Mouse (Mus musculus) embryonic facial prominence, embryonic 11.5 days (tissue): ENCODE results near the gene Rbl2. TPM values are rescaled to one million over a fixed set of nuclear protein-coding genes. Genes with fewer than 3 reads are reported as not detected.

Experiments
- ATAC-seq: fragments of 200-750 bp; cut with Nextera tagmentation; replicated peaks from 2 replicates; pipeline ENCODE4 v1.8.0; 2017; ENCODE audit warnings: low read depth; ENCODE audit not compliant: insufficient number of reproducible peaks, low FRiP score, low TSS enrichment
- DNase-seq: peaks from one replicate; pipeline ENCODE4 v3.0.0-alpha.2; 2015; ENCODE audit warnings: low spot score
- H3K27ac ChIP-seq: fragments of 300-500 bp; sonication (generic); replicated peaks from 2 replicates; pipeline ENCODE4 v1.5.1; 2014; ENCODE audit warnings: mild to moderate bottlenecking, low read depth, low read length, control low read depth
- H3K27me3 ChIP-seq: fragments of 300-500 bp; sonication (generic); 2 replicates; pipeline ENCODE4 v1.6.1; 2014; ENCODE audit warnings: mild to moderate bottlenecking, low read length, moderate library complexity, mixed read lengths; ENCODE audit not compliant: control insufficient read depth, insufficient read depth
- H3K36me3 ChIP-seq: fragments of 300-500 bp; sonication (generic); replicated peaks from 2 replicates; pipeline ENCODE4 v1.6.1; 2014; ENCODE audit warnings: low read depth, mild to moderate bottlenecking, low read length, moderate library complexity, mixed read lengths; ENCODE audit not compliant: control insufficient read depth, insufficient read depth
- H3K4me1 ChIP-seq: fragments of 300-500 bp; sonication (generic); 2 replicates; pipeline ENCODE4 v1.6.1; 2014; ENCODE audit warnings: low read length, mixed read lengths; ENCODE audit not compliant: control insufficient read depth, insufficient read depth
- H3K4me2 ChIP-seq: fragments of 300-500 bp; sonication (generic); 2 replicates; pipeline ENCODE4 v1.6.1; 2014; ENCODE audit warnings: low read depth, mild to moderate bottlenecking, control low read depth, low read length, moderate library complexity
- H3K4me3 ChIP-seq: fragments of 300-500 bp; sonication (generic); 2 replicates; pipeline ENCODE4 v1.5.1; 2014; ENCODE audit warnings: low read depth, low read length, control low read depth
- H3K9ac ChIP-seq: fragments of 300-500 bp; sonication (generic); replicated peaks from 2 replicates; pipeline ENCODE4 v1.6.1; 2014; ENCODE audit warnings: mild to moderate bottlenecking, control low read depth, low read length
- H3K9me3 ChIP-seq: fragments of 300-500 bp; sonication (generic); replicated peaks from 2 replicates; pipeline ENCODE4 v1.6.1; 2016; ENCODE audit warnings: mild to moderate bottlenecking, low read length, inconsistent platforms, mixed read lengths; ENCODE audit not compliant: control insufficient read depth
- WGBS: fragments of 180-500 bp; shearing (Covaris S2); extraction: QIAGEN DNeasy Blood & Tissue Kit; methylation state at CpG from one replicate; pipeline ENCODE4 v1.1.7; 2014; 5-methylcytosine and 5-hydroxymethylcytosine counted together
- polyA plus RNA-seq: library from polyadenylated mRNA; unstranded; fragments of >200 nt; fragmentation: Nextera tagmentation; extraction: Ambion mirVana; gene quantifications from 2 replicates; pipeline ENCODE4 v1.2.1, GENCODE M21; 2014

Gene Rbl2
- polyA plus RNA-seq, 1 experiment from 2014 or later = 11.1 TPM

DNA sequence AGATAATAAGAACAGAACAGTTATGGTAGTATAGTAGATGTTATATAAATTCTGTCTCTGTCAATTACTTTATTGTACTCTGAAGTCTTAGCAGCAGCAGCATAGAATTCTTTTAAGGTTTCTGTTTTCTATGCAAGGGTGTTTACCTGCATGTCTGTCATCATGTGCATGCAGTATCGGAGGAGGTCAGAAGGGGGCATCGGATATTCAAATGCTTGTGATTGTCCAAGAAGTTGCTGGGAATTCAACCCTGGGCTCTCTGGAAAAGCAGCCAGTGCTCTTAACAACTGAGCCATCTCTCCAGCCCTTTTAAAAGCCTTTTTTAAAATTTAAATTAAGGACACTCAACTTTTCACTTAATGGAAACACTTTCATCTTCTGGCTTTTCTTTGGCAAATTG, 9.8 kb downstream of the Rbl2 start:
- no peaks in the 10 kb centered on the region for H3K9me3 ChIP-seq
- no peak for ATAC-seq
- no peak for DNase-seq
- H3K4me3 ChIP-seq = no peak overlapping the region
- no peaks in the 10 kb centered on the region for H3K27me3 ChIP-seq
- no peak overlapping the region for H3K9ac ChIP-seq
- H3K27ac ChIP-seq = no peak overlapping the region
- no peaks in the 10 kb centered on the region for H3K4me1 ChIP-seq
- H3K36me3 ChIP-seq = no peaks in the 10 kb centered on the region
- 95% methylated on average over 2 of the region's 2 CpGs for WGBS
- no peak overlapping the region for H3K4me2 ChIP-seq

DNA sequence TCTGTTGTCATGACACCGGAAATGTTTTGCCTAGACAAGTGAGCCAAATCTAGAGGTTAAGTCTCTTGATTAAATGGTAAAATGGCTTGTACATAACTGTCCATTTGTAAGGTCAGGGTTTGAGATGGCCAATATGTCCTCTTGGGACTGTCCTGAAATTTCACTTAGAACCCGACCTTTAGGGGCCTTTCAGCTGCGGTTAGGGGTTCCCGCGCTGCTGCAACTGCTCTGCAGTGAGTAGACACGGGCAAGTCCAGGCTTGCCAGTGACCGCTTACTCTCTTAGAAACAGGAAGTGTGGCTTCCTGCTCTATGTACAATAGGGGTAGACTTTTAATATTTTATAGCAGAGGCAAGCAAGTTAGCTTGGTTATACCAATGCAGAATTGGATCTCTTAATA, 12.1 kb downstream of the Rbl2 start:
- Histone ChIP-seq H3K4me1 (no peaks in the 10 kb centered on the region), H3K4me3 (no peak overlapping the region), H3K27ac (no peak overlapping the region), H3K27me3 (no peaks in the 10 kb centered on the region), H3K36me3 (no peaks in the 10 kb centered on the region), H3K9me3 (no peaks in the 10 kb centered on the region), H3K9ac (no peak overlapping the region), H3K4me2 (no peak overlapping the region)
- WGBS = 78% methylated on average over 7 of the region's 7 CpGs
- ATAC-seq = no peak
- DNase-seq = no peak

DNA sequence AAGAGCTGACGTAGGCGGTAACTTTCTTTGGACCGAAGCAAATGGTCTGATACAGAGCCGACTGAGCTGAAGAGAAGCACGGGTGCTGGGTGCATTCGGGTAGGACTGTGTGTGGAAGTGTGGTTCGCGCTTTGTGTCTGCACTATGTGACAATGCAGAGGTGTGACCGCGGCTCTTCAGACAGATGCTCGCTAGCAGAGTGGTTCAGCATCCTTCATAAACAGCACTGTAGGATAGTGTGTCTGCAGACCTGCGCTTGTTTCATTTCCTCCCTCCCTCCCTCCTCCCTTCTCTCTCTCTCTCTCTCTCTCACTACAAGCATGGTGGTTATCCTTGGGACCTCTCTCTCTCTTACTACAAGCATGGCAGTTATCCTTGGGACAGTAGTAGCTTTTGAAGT, 12.6 kb downstream of the Rbl2 start:
- 91% methylated on average over 12 of the region's 12 CpGs for WGBS
- no peaks in the 10 kb centered on the region for H3K9me3 ChIP-seq
- H3K9ac ChIP-seq = no peak overlapping the region
- H3K27me3 ChIP-seq = no peaks in the 10 kb centered on the region
- H3K4me1 ChIP-seq = no peaks in the 10 kb centered on the region
- H3K27ac ChIP-seq = no peak overlapping the region
- DNase-seq (no peak), ATAC-seq (no peak)
- no peak overlapping the region for H3K4me2 ChIP-seq
- H3K36me3 ChIP-seq = no peaks in the 10 kb centered on the region
- H3K4me3 ChIP-seq = no peak overlapping the region

DNA sequence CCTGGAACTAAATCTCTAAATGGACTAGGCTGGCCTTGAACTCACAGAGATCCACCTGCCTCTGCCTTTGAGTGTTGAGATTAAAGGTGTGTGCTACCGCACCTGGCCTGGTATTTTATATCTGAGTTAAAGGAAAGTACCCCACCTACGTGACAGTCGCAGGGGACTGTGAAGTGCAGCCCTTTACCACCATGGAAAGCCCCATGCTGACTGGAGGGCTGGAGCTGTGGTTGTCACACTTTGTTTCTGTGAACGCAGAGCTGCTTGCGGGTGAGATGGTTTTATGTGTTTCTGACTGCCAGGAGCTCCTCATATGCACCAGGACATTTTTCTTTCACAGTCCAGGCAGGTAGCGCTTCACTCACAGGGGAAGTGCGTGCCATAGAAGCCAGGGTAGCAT, 18.6 kb downstream of the Rbl2 start:
- no peak for ATAC-seq
- Histone ChIP-seq H3K4me1 (no peaks in the 10 kb centered on the region), H3K4me3 (no peak overlapping the region), H3K9me3 (no peaks in the 10 kb centered on the region), H3K27me3 (no peaks in the 10 kb centered on the region), H3K9ac (no peak overlapping the region), H3K27ac (no peak overlapping the region), H3K4me2 (no peak overlapping the region), H3K36me3 (no peaks in the 10 kb centered on the region)
- 97% methylated on average over 7 of the region's 7 CpGs for WGBS
- no peak for DNase-seq

DNA sequence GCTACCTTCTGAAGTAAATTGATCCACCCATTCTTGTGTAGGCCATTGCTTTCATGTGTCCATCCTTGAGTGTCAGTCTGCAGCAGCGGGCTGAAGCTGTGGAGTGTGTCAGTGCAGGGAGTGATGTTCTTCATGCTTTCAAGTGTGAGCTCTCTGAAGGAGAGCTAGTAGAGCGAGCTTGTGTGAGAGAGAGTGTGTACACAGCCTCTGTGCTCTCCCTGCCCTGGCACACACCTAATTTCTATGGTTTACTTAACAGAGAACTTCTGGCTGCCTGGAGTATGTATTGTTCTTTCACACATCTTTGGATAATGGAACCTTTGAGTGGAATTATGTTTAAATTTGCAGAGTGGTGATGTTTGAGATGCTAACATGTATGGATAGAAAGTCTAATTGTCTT, 19.7 kb downstream of the Rbl2 start:
- 83% methylated on average over 2 of the region's 2 CpGs for WGBS
- H3K4me3 ChIP-seq = no peak overlapping the region
- DNase-seq (no peak), ATAC-seq (no peak)
- no peak overlapping the region for H3K9ac ChIP-seq
- H3K4me1 ChIP-seq = no peaks in the 10 kb centered on the region
- no peaks in the 10 kb centered on the region for H3K27me3 ChIP-seq
- no peak overlapping the region for H3K27ac ChIP-seq
- no peaks in the 10 kb centered on the region for H3K36me3 ChIP-seq
- H3K9me3 ChIP-seq = no peaks in the 10 kb centered on the region
- no peak overlapping the region for H3K4me2 ChIP-seq

DNA sequence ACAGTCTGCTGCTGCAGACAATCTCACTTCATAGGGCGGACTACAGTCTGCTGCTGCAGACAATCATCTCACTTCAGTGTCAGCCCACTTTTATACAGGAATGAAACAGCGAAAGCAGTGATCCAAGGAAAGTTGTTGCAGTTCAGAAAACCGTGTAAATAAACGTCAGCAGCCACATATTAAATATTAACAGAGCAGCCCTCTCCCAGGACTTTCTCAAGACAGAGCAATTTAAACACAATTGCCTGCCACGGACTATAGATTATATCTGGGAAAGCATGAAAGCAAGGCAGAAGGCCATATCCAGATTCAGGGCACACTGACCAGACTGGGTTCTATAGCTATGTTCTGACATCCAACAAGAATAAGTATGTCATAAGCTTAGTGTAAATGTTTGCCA, 24.3 kb downstream of the Rbl2 start:
- ATAC-seq = no peak
- no peak for DNase-seq
- H3K9ac ChIP-seq = no peak overlapping the region
- no peaks in the 10 kb centered on the region; the same call in 1 of the 2 replicates for H3K36me3 ChIP-seq
- H3K4me2 ChIP-seq = no peak overlapping the region
- no peaks in the 10 kb centered on the region for H3K4me1 ChIP-seq
- 88% methylated on average over 5 of the region's 5 CpGs for WGBS
- no peak overlapping the region for H3K4me3 ChIP-seq
- no peaks in the 10 kb centered on the region for H3K27me3 ChIP-seq
- no peak overlapping the region for H3K27ac ChIP-seq
- no peaks in the 10 kb centered on the region for H3K9me3 ChIP-seq

DNA sequence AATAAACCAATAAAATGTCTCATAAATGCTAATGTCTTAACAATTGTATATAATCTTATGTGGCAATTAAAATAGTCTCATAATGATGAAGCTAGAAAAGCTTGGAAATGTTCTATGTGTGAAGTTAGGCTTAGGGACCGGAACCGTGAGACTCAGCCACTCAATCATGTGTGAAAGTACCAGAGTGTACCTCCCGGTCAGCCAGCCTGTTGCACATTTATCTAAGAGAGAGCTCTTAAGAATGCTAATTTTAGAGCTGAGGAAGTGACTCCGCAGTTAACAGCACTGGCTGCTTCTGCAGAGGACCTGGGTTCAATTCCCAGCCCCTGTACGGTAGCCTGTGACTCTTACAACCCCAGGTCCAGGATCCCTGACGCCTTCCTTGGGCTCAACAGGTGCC, 28.2 kb downstream of the Rbl2 start:
- H3K36me3 ChIP-seq = no peaks in the 10 kb centered on the region; the same call in 1 of the 2 replicates
- H3K27ac ChIP-seq = no peak overlapping the region
- ATAC-seq (no peak), DNase-seq (no peak)
- H3K9ac ChIP-seq = no peak overlapping the region
- H3K4me2 ChIP-seq = no peak overlapping the region
- WGBS = 92% methylated on average over 6 of the region's 6 CpGs
- no peaks in the 10 kb centered on the region for H3K27me3 ChIP-seq
- H3K4me3 ChIP-seq = no peak overlapping the region
- H3K4me1 ChIP-seq = no peaks in the 10 kb centered on the region
- H3K9me3 ChIP-seq = no peaks in the 10 kb centered on the region

DNA sequence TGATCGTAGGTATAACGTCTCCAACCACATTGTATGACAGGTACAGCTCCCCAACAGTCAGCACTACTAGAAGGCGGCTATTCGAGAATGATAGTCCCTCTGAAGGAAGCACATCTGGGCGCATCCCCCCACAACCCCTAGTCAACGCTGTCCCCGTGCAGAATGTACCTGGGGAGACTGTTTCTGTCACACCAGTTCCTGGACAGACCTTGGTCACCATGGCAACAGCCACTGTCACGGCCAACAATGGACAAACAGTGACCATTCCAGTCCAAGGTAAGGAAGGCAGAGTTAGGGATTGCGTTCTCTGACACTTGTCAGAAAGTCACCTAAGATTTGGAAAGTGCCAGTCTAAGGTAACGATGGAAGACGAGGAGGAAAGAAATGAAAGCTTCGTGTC, 36.4 kb downstream of the Rbl2 start:
- no peak overlapping the region for H3K9ac ChIP-seq
- H3K27ac ChIP-seq = no peak overlapping the region
- DNase-seq (no peak), ATAC-seq (no peak)
- peaks cover 3% of the 10 kb centered on the region; the same call in 1 of the 2 replicates for H3K36me3 ChIP-seq
- no peak overlapping the region for H3K4me2 ChIP-seq
- 88% methylated on average over 12 of the region's 12 CpGs for WGBS
- H3K4me1 ChIP-seq = no peaks in the 10 kb centered on the region
- H3K9me3 ChIP-seq = no peaks in the 10 kb centered on the region
- H3K4me3 ChIP-seq = no peak overlapping the region
- H3K27me3 ChIP-seq = no peaks in the 10 kb centered on the region
